Mouse (Mus musculus): Measurements from ENCODE around the gene Vapb.

The Vapb gene

GRCm38 (mm10) chr2:173832828-173833492, 95.6 kb downstream of the Vapb start:
- DNase-seq (ENCODE audit: extremely low spot score, low spot score), result no peak

Measured in neural tube, embryonic 10.5 days (tissue).